Mouse (Mus musculus): Measurements from ENCODE around the gene Borcs6.
A peak's percentile ranks its signal among the peaks of the same experiment; 100 is the strongest.
"Not testable (repeated sequence)": the region's sequence is repeated elsewhere in the genome, so short reads cannot be mapped to it uniquely, and the experiment has no call there.

Gene Borcs6

DNA sequence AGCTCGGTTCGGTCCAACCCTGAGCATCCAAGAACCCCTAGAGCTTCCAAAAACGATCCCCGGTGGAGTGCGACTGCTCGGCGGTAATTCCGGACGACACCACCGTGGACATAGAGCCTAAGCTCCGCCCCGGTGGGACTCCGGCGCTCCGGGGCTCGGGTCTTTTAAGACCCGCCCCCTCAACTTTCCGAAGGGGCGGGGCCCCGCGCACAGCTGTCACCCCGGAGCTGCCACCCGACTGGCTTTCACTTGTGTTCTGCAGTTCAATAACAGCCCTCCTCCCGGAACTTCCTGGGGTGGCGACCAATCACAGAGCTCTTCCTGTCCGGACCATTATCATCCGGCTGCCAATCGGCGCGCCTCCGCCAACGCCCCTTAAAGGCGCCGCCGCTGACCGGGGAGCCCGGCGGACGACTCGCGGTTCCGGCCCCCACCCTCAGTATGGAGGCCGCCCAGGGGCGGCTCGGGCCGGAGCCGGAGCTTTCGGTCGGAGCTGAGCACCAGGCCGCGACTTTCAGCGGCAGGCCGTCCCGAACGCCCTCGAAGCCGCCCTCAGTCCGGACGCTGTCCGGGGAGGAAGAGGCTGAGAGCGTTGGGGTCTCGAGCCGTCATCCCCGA lies at the start of gene Borcs6:
Gene Borcs6, plus strand, starts transcription at position 361 of the 618 bp plus-strand sequence.
- peak; percentile 100 for DNase-seq (ENCODE audit: low read depth, low spot score)

DNA sequence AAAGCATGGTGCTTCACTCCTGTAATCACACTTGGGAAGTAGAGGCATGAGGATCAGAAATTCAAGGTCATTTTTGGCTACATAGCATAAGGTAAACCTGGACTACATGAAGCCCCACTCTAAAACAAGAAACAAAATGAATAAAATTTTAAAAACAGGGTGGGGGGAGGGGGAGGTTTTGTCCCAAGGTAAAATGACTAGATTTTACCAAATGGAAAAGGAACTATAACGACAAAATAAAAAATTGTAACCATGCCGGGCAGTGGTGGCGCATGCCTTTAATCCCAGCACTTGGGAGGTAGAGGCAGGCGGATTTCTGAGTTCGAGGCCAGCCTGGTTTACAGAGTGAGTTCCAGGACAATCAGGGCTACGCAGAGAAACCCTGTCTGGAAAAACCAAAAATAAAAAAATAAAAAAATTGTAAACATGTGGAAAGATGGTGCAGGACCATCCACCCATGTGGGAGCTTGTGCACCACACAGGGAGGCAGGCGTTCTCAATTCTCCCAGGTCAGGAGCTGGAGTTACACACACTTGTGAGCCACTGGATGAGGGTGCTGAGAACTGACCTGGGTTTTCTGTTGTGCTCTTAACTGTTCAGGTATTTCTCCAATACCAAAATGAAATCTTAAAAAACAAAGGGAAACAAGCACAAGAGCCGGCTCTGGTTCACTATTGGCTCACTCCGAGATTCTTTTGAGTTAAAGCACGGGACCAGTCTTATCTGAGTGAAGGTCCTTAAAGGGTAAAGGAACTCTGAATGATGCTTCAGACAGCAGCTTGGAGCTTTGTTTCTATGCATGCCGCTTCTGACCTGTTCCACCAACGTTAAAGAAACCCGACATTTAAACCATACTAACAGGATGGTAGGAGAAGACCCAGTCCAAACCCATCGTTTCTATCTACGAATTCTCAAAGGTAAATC lies 48.9 kb upstream of the Borcs6 start:
- no peak for DNase-seq (ENCODE audit: low read depth, low spot score)

DNA sequence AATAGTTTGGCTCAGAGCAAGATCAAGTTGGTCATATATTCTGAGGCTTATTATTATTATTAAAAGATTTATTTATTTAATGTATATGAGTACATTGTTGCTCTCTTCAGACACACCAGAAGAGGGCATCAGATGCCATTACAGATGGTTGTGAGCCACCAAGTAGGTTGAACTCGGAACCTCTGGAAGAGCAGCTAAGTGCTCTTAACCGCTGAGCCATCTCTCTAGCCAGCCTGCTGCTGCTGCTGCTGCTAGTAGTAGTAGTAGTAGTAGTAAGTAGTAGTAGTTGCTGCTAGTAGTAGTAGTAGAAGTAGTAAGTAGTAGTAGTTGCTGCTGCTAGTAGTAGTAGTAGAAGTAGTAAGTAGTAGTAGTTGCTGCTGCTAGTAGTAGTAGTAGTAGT lies 48.1 kb upstream of the Borcs6 start:
- not testable (repeated sequence) for DNase-seq (ENCODE audit: low read depth, low spot score)

DNA sequence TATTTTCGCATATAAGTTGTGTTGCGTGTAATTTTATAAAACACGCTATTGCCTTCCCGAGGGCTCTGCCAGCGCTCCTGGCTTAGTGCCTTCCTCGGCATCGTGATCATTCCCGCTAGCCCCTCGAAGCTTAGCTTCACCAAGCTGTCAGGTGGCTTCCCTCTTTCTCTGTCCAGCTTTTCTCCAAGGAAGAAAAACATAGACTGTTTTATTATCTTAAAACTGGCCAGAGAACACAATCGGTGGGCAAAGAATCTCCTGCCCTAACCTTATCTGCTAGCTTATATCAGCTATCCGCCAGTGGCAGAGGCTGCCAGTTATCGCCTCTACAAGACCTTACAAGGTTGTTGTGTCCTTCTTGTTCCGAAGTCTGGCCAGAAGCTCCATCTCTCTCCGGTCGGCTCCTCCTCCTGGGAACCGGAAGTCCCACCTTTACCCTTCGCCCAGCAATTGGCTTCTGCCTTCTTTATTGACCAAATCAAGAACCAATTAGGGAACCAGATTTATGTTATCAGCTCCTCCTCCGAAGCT lies 47.4 kb upstream of the Borcs6 start:
- DNase-seq (ENCODE audit: low read depth, low spot score), result peak; percentile 98

DNA sequence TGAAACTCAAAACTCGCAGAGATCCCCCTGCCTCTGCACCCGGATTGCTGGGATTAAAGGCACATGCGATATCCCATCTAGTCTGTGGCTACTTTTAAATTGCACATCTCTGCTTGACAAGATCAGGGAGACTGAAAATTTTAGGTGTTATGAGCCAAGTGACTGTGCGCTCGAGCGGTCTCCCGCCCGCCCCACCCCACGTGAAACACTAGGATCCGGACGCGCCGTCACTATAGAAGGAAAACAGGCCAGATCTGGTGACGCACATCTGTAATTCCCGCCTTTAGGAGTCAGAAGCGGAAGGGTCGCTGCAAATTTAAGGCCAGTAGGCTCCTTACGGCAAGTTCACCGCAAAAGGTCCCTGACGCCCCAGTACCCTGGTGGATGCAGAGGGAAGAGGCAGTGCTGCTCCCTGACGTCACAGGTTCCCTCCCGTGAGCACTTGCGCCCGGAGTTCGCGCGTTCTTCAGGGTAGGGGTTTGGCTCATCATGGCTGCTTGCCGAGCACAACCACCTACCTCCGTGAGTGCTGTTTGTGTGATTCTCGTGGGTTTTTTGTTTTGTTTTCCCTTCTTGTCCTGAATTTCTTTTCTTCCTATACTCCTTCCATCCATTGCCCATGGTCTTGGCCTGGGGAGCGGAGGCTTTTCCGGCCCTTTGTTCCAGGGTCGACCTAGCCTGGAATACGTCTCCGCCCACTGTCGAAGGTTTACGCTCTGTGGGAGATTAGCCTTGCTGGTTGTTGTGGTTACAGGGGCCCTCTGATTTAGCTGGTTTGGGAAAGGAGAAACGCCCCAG lies 43.7 kb upstream of the Borcs6 start, which contains the start of gene Ctc1:
Gene Ctc1, plus strand, starts transcription at position 268 of the 798 bp plus-strand sequence.
- peak; percentile 97 for DNase-seq (ENCODE audit: low read depth, low spot score)

DNA sequence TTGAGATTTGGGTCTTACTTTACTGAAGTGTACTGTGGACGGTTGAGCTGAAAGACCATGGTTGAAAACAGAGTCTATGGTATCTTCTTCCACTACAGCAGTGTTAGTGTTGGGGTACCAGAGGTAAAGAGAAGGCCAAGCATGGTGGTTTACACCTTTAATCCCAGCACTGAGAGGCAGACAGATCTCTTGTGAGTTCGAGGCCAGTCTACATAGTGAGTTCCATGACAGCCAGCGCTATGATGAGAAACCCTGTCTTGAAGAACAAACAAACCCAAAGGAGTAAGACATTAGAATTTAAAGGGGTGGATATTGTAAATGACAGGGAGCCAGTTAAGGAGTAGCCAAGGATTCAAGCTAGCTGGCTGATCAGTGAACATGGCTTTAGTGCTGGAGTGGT lies 42.8 kb upstream of the Borcs6 start:
- no peak for DNase-seq (ENCODE audit: low read depth, low spot score)

DNA sequence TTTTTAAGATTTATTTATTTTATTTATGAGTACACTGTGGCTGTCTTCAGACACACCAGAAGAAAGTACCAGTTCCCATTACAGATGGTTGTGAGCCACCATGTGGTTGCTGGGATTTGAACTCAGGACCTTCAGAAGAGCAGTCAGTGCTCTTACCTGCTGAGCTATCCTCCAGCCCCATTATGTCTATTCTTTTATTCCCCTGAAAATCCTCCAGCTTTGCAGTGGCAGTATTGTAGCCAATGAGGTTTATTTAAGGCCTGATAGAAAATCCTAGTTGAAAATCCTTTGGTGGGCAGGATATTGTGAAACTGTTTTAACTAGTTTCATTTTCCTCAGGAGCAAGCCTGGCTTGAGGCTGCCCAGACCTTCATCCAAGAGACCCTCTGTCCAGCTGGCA lies 38.8 kb upstream of the Borcs6 start:
- no peak for DNase-seq (ENCODE audit: low read depth, low spot score)

DNA sequence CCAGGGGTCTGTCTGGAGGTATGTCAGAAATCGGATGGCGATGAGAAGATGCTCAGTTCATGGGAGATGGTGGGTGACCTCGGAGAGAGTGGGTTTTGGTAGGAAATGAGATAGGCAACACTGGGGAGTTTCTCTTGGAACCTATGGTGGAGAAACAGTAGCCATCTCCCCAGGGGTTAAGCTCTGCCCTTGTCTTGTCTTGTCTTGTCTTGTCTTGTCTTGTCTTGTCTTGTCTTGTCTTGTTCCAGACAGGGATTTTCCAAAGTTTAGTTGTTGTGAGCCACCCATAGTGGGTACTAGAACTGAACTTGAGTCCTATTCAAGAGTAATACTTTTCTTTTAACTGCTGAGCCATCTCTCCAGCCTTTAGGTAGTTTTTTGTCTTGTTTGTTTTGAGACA lies 33.0 kb upstream of the Borcs6 start:
- no peak for DNase-seq (ENCODE audit: low read depth, low spot score)

DNA sequence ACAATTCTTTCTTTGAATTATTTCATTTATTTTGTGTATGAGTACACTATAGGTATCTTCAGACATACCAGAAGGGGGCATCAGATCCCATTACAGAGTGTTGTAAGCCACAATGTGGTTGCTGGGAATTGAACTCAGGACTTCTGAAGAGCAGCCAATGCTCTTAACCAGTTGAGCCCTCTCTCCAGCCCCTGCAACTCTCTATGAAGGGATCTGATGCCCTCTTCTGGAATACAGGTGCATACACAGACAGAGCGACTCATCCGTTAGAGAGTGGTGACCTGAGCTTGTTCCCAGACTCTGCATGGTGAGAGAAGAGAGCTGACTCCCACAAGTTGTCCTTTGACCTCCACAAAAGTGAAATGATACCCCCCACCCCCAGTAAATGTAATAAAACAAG lies 30.7 kb upstream of the Borcs6 start:
- DNase-seq (ENCODE audit: low read depth, low spot score), result peak; percentile 39

DNA sequence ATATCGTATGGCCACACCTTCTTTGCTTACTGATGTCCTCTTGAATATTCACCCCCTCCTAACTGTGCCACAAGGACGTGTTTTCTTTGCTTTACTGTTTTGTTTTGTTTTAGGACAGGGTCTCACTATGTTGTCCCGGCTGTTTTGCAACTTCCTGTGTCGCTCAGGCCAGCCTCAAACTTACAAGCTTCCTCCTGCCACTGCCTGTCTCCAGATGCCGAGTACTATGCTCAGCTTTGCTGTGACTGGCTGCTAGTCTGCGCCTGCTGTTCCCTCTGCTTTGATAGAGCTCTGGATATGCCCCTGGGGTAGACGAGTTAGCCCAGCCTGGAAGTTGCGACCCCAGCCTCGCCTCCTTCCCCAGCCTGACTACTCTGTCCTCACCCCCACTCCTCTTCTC lies 26.0 kb upstream of the Borcs6 start:
- DNase-seq (ENCODE audit: low read depth, low spot score), result no peak

DNA sequence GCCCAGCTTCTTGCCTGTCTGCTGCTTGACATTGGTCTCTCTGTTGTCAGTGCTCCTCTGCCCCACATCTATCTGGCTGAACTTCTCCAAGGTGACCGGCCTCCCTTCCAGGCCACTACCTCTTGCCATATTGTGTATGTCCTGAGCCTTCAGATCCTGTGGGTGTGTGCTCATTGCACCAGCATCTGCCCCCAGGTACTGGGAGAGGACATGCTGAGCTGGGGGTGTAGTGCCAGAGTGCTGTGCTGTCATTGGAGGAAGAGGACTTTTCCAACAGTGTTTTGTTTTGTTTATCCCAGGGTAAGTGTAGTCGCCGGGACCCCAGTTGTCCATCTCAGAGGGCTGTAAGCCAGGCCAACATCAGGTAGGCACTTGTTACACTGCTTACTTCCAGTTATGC lies 24.9 kb upstream of the Borcs6 start:
- no peak for DNase-seq (ENCODE audit: low read depth, low spot score)

DNA sequence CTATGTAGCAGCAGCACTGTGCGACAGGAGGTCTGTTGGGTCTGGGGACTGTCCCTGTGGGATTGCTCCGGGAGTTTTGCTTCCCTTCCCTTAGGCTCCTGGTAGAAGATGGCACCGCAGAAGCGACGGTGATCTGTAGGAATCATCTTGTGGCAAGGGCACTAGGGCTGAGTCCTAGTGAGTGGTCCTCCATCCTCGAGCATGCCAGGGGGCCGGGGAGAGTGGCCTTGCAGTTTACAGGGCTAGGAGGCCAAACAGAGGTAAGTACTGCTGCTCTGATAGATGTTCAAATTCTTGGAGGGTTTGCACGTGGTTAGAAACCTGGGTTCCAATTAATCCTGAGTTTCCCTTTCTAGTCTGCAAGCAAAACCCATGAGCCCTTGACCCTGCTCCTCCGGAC lies 24.1 kb upstream of the Borcs6 start:
- no peak for DNase-seq (ENCODE audit: low read depth, low spot score)

DNA sequence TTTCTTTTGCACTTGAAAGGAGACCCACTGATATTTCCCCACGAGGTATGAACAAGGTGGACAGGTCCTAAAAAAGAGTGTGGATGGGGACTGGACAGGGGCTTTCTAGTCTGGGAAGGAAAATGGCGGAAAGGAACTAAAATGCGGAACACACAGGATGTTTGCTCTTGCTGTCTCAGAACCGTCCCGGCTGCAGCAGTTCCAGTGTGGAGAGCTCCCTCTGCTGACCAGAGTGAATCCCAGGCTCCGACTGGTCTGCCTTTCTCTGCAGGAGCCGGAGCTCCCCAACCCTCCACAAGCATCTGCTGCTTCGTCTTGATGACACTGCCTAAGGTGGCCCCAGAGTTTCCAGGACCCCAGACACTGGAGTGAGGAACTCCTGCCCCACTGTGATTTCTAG lies 23.7 kb upstream of the Borcs6 start:
- DNase-seq (ENCODE audit: low read depth, low spot score), result peak; percentile 97

DNA sequence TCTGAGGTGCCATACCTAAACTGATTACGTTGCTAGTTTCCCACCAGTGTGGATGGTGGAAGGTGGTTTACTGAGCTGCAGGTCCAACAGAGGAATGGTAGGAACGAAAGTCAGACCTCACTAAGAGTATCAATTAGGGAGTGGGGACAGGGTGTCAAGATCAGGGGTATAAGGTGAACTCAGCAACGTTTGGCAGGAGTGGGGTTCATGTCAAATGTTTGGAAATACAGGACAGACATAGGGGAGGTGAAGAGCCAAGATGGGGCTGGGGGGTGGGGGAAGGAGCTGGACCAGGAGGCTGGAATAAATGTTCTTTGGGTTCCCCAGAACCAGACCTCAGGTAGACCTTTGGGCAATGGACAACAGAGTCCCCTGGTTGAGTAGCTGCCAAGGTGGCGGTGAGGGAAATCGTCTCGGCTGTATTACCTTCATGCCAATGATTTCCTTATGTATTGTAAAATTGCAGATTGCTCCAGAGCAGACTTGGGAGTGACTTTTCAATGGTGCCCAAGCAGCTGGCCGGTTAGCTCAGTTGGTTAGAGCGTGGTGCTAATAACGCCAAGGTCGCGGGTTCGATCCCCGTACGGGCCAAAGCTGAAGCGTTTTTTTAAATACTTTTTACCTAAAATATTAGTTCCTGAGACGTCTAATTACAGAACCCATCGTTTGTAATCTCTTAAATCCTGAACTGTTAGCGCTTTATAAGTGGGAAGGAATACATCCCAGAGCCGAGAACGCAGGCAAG lies 22.9 kb upstream of the Borcs6 start:
- peak; percentile 93 for DNase-seq (ENCODE audit: low read depth, low spot score)

DNA sequence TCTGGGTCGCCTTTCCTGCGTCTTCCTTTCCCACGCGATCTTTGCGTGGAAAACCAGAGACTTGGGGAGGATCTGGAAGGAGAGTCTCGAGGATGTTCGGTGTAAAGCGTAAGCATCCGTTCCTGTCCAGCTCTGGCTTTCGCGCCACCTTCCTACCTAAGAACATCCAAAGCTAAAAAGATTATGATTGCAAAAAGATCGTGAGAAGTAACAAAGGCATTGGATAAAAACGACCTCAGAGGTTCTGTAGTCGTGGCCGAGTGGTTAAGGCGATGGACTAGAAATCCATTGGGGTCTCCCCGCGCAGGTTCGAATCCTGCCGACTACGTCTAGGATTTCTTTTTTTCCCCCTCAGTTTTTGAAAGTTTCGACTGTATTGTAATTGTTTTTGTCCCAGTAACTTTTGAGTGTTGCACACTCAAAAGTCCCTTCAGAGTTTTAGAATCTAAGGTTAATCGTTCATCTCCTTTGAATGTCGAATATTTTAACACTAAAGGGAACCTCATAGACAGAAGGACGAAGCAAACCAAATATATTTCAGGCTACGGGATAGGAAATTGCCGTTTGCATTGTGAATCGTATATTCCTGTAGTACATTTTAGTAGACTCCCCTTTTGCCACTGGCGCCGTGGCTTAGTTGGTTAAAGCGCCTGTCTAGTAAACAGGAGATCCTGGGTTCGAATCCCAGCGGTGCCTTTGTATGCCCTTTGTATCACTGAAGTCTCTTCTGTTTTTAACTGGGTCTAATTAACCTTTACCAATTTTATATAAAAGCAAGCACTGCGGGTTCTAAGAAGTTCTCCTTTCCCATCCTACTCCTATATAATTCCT lies 22.1 kb upstream of the Borcs6 start:
- DNase-seq (ENCODE audit: low read depth, low spot score), result peak; percentile 90

DNA sequence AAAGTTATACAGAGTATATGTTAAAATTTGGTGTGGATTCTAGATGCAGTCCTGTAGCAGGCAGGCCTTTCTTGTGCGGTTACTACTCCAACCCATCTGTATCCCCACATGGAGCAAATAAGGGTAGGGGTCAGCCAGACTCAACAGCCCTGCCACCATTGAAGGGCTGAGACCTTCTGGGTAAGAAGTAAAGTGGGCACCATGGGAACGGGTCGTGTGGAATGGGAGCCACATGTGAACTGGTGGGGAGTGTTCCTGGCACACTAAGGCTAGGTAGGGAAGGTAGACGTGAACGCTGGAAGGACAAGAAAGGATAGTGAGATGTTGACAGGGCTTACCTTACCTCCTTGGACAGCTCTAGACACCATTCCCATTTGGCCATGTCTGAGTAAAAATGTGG lies 21.3 kb upstream of the Borcs6 start:
- no peak for DNase-seq (ENCODE audit: low read depth, low spot score)

DNA sequence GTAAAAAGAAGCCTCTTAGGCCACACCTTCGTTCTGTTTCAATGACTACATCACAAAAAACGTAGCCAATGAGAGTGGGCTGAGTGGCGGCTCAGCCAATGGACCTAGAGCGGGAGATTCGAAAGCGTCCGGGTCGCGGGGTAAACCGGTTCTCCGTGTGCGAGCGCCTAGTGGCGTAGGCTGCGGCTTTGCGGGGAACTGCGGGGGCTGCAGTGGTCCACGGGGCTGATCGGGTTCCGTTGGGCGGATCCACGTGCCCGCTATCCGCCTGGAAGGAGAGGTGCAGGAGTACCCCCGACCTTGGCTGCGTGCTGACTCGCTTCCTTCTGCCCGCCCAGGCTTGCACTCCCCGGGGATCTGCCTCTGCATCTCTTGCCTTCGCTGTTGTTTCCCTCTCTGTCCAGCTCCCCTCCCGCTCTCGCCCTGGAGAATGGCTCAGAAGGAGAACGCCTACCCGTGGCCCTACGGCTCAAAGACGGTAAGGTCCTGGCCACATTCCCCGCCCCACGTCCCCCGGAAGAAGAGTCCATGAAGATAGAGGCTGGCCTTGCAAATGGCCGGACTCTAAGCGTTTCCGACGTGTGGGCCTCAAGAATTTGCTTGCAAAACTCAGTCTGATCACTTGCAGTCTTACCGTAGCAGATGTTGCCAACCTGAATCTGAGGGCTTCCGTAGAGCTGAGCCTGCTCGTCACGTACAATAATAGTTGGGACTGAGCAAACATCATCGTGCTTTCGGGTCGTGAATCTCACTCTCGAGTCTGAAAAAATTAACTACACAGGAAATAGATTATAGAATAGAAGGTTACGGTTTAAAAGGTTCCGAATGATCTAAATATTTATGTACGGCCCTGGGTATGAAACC lies 13.8 kb upstream of the Borcs6 start, which contains the start of gene Aurkb:
Gene Aurkb, plus strand, starts transcription at position 117 of the 864 bp plus-strand sequence.
- DNase-seq (ENCODE audit: low read depth, low spot score), result peak; percentile 91

DNA sequence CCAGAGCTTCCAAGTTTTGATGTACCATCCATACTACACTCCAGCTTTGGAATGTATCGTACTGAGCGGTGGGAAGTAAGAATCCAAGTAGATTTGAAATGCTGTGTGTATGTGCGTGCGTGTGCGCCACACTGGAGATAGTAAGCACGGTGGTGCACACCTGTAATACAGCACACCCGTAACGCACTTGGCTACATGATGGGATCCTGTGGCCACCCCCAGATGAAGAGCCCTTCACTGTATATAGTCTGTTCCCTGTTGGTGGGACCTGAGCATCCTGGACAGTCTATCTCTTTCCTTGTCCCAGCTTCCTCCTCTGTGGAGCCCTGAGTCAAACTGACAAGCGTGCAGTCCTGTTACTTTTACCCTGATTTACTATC lies 13.1 kb upstream of the Borcs6 start:
- no peak for DNase-seq (ENCODE audit: low read depth, low spot score)

DNA sequence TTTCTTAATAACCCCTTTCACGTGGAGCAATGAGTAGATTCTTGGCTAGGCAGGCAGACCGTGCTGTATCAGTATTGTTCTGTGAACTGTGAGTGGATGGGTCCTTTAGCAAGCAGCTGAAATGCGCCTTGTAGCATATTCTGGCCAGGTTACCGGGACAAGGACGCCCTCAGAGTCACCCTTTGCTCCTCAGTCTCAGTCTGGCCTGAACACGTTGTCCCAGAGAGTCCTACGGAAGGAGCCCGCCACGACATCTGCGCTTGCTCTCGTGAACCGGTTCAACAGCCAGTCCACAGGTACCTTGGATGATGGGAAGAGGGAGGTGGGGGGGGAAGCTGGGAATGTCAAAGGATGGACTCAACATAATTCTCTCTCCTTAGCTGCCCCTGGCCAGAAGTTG lies 11.9 kb upstream of the Borcs6 start:
- no peak for DNase-seq (ENCODE audit: low read depth, low spot score)

All from brain, adult 2 months (tissue).